Mouse (Mus musculus): ENCODE measurements around the gene Olfr923.
"Not testable (repeated sequence)": the region's sequence is repeated elsewhere in the genome, so short reads cannot be mapped to it uniquely, and the experiment has no call there.

Olfr923 gene

DNA sequence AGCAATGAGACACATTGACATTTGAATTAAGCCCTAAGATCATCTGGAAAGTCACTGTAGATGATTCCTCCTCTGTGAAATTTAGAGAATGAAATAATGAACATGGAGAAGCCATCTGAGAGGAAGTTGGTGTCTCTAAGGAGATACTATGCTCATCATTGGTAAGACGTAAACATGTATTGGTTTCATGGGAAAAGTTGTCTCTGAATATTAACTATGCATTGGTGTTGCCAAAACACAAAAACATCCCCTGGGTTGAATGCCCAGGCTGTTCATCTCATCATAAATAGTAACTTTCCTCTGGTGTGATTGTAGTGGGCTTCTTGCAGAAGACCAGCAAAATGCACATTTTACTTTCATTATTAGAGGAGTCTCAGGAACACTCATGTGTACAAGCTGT is at the start of gene Olfr923:
TSS of gene Olfr923 (plus strand) at position 301 of the 400 bp plus-strand sequence.
- no peak for DNase-seq (ENCODE audit: low spot score in 2 of 2)

GRCm38 (mm10) chr9:38792689-38793088 is 33.7 kb upstream of the Olfr923 start:
- no peak for DNase-seq (ENCODE audit: low spot score in 2 of 2)

- DNase-seq (ENCODE audit: low spot score in 2 of 2) = no peak
Measured at GRCm38 (mm10) chr9:38805696-38806095, 20.6 kb upstream of the Olfr923 start.

GRCm38 (mm10) chr9:38814314-38814713 is 12.0 kb upstream of the Olfr923 start, which contains the start of gene Olfr922:
Olfr922 (plus strand) TSS chr9:38814614.
- DNase-seq (ENCODE audit: low spot score in 2 of 2) = no peak

GRCm38 (mm10) chr9:38815458-38815986 is 10.8 kb upstream of the Olfr923 start:
- DNase-seq (ENCODE audit: low spot score in 2 of 2) = no peak

- no peak for DNase-seq (ENCODE audit: low spot score in 2 of 2)
Measured at GRCm38 (mm10) chr9:38833027-38833426, 6.7 kb downstream of the Olfr923 start.

DNA sequence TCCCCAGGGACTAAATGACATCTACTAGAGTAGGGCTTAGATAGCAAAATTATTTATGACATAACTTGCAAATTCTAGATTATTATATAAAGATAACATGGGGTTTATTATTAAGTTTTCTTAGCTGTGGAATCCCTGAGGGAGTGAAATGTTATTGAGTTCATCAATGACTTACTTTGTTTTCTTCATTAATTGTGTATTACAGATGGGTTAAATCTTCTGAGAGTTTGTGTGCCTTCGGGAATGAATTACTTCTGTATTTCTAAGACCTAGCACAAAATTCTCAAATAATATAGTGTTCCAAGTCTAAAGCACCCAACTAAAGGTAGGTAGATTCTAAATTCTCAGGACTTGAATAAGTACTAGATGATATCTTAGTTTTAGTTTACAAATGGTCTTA is 17.8 kb downstream of the Olfr923 start, which contains the start of gene Olfr924:
TSS of gene Olfr924 (plus strand) at position 301 of the 400 bp plus-strand sequence.
- DNase-seq (ENCODE audit: low spot score in 2 of 2) = no peak

DNA sequence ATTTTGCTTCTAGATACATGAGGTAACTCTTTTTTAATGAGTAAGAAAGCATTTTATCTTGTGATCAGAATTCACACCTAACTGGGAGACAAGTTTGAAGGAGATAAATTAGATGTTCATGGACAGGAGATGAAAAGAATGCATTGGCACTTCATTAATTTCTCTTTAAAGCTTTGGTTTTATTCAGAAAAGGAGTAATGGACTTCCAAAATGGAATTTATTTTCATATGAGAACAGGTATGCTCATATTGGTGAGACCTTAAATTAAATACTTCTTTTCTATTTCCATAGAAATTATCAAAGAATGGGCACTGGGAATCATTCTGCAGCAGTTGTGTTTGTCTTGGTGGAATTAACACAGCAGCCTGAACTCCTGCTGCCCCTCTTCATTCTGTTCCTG is 28.4 kb downstream of the Olfr923 start, which contains the start of gene Olfr26:
TSS of gene Olfr26 (plus strand) at position 301 of the 400 bp plus-strand sequence.
- DNase-seq (ENCODE audit: low spot score in 2 of 2) = no peak

GRCm38 (mm10) chr9:38874880-38875279 is 48.5 kb downstream of the Olfr923 start:
- DNase-seq (ENCODE audit: low spot score in 2 of 2) = not testable (repeated sequence)

DNA sequence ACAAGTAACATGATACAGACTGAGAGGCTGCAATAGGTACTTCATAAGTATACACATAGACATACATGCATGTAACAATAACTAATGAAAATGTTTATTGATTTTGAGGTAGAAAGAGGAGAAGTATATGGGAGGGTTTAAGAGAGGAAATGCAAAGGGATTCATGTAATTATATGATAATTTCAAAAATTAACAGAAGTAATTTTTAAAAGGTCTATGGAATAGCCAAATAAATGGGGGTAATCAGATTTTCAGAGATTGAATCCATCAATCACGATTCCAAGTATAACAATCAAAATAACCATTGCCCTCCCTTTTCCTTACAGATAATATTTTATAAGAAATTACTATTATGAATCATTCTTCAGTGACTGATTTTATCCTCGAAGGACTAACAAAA is 50.5 kb downstream of the Olfr923 start, which contains the start of gene Olfr926:
TSS of gene Olfr926 (plus strand) at position 301 of the 400 bp plus-strand sequence.
- no peak for DNase-seq (ENCODE audit: low spot score in 2 of 2)
